Comparison of ENCODE assay signal across 11 mouse cellular contexts in the genomic region with DNA sequence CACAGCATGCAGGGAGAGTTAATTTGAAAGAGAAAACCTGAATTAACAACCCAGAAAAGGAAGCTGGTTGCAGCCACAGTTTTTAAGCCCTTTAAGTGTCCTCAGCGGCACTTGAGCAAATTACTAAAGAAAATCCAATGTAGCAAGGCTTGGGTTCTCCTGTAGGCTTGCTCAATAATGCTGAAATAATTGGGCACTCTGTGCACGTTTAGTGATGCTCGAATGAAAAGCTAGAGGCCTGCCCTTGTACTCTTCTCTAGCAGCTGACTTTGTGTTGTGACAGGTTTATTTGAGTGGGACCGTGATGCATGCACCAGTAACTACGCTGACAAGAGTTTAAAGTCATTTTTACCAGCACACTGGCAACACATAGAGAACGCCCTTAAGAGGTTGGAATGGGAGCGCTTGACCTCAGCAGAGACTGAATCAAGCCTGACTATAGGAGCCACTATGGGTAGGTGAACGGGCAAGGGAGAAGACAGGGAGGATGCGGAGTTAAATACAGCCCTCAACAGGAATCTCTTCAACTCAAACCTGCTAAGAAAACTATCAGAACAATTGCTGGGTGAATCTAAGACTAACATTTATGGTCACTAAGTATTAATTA.
DNase-seq lines count a peak whose midpoint lies in the region; ATAC-seq and TF ChIP-seq lines count a peak whose summit lies in the region.
"Had no signal": no experiment of that assay in that cellular context is flagged by ENCODE, and none has a peak within 500 bp of the region (broad histone marks: within the 10 kb centered on the region; RNA-seq: fewer than 3 reads in every experiment).

No protein-coding gene starts in this region.

- no peak for DNase-seq in kidney, adult 9 months
- DNase-seq in embryonic facial prominence, embryonic 11.5 days (ENCODE audit: low spot score), result peak; percentile 30
- DNase-seq in hindbrain, postnatal 0 days (ENCODE audit: low spot score), result peak; percentile 51
- DNase-seq in midbrain, postnatal 0 days (ENCODE audit: low spot score), result peak; percentile 47
- no peak for DNase-seq in cerebellum, adult 2 months
- no peak for DNase-seq in urinary bladder, postnatal 25 days (ENCODE audit: low spot score)
- DNase-seq in thymus, postnatal 36 days, result no peak
- DNase-seq: gastrocnemius, postnatal 36 days had no signal

- H3K9ac ChIP-seq in kidney, embryonic 15.5 days, result no peak overlapping the region
- H3K9ac ChIP-seq in embryonic facial prominence, embryonic 11.5 days (replicated peaks; ENCODE audit: low read length), result no peak overlapping the region
- no peak overlapping the region for H3K9ac ChIP-seq in hindbrain, postnatal 0 days (replicated peaks; ENCODE audit: low read length)
- H3K9ac ChIP-seq in midbrain, postnatal 0 days (replicated peaks; ENCODE audit: low read length, poor library complexity, severe bottlenecking), result no peak overlapping the region
- H3K9ac ChIP-seq: heart, embryonic 15.5 days; limb, embryonic 15.5 days had no signal

- H3K27ac ChIP-seq in kidney, embryonic 15.5 days, result no peak overlapping the region
- no peak overlapping the region for H3K27ac ChIP-seq in embryonic facial prominence, embryonic 11.5 days (replicated peaks; ENCODE audit: low read depth, low read length)
- H3K27ac ChIP-seq in hindbrain, postnatal 0 days, result no peak overlapping the region
- H3K27ac ChIP-seq in midbrain, postnatal 0 days (ENCODE audit: low read depth, low read length), result no peak overlapping the region
- H3K27ac ChIP-seq in cerebellum, adult 2 months (ENCODE audit: insufficient read depth, low read length), result no peak overlapping the region
- H3K27ac ChIP-seq: heart, embryonic 15.5 days; limb, embryonic 15.5 days had no signal

- TF ChIP-seq CTCF in hindbrain, postnatal 0 days (IDR thresholded peaks at IDR 0.05; ENCODE audit: low read depth), result peak; percentile 14; the same call in 1 of the 2 replicates
- no peak for TF ChIP-seq CTCF in midbrain, postnatal 0 days (IDR thresholded peaks at IDR 0.05)
- TF ChIP-seq CTCF in cerebellum, adult 2 months (IDR thresholded peaks at IDR 0.05; ENCODE audit: borderline replicate concordance, insufficient read depth, low read depth, low read length), result no peak

- H3K36me3 ChIP-seq in kidney, embryonic 15.5 days, result peaks cover 6% of the 10 kb centered on the region; the same call in 1 of the 2 replicates
- H3K36me3 ChIP-seq in embryonic facial prominence, embryonic 11.5 days (replicated peaks; ENCODE audit: control insufficient read depth, insufficient read depth, low read depth, low read length), result no peaks in the 10 kb centered on the region
- no peaks in the 10 kb centered on the region for H3K36me3 ChIP-seq in hindbrain, postnatal 0 days (ENCODE audit: insufficient read depth, low read length)
- H3K36me3 ChIP-seq in midbrain, postnatal 0 days (ENCODE audit: insufficient read depth, low read length), result 0 out of 2 replicates have a peak, but pooled peaks cover 3% of the 10 kb centered on the region

- peak; percentile 52; the same call in 1 of the 2 replicates for ATAC-seq in kidney, embryonic 15.5 days (replicated peaks; ENCODE audit: low FRiP score)
- no peak for ATAC-seq in embryonic facial prominence, embryonic 11.5 days (replicated peaks; ENCODE audit: insufficient number of reproducible peaks, low FRiP score, low TSS enrichment, low read depth)
- ATAC-seq in hindbrain, postnatal 0 days, result peak; percentile 56; the same call in 1 of the 2 replicates
- ATAC-seq in midbrain, postnatal 0 days (ENCODE audit: low FRiP score), result no peak

- no peak overlapping the region for H3K4me2 ChIP-seq in kidney, embryonic 15.5 days
- no peak overlapping the region for H3K4me2 ChIP-seq in embryonic facial prominence, embryonic 11.5 days (ENCODE audit: low read depth, low read length)
- H3K4me2 ChIP-seq in hindbrain, postnatal 0 days (ENCODE audit: low read depth, low read length), result 0 out of 2 replicates have a peak overlapping the region, but pooled peaks have one; percentile 2
- H3K4me2 ChIP-seq in midbrain, postnatal 0 days (ENCODE audit: low read depth, low read length, poor library complexity, severe bottlenecking), result no peak overlapping the region; the same call in 1 of the 2 replicates
- H3K4me2 ChIP-seq: heart, embryonic 15.5 days; limb, embryonic 15.5 days had no signal

- no peaks in the 10 kb centered on the region for H3K27me3 ChIP-seq in kidney, embryonic 15.5 days
- no peaks in the 10 kb centered on the region for H3K27me3 ChIP-seq in embryonic facial prominence, embryonic 11.5 days (ENCODE audit: control insufficient read depth, insufficient read depth, low read length)
- no peaks in the 10 kb centered on the region for H3K27me3 ChIP-seq in hindbrain, postnatal 0 days (ENCODE audit: insufficient read depth, low read length)
- no peaks in the 10 kb centered on the region for H3K27me3 ChIP-seq in midbrain, postnatal 0 days (ENCODE audit: insufficient read depth, low read length)
- H3K27me3 ChIP-seq in cerebellum, adult 2 months (ENCODE audit: control insufficient read depth, insufficient read depth, low read length), result no peaks in the 10 kb centered on the region
- H3K27me3 ChIP-seq: heart, embryonic 15.5 days; limb, embryonic 15.5 days had no signal

- TF ChIP-seq POLR2A in cerebellum, adult 2 months (IDR thresholded peaks at IDR 0.05; ENCODE audit: borderline replicate concordance, insufficient read depth, low read length), result no peak

- H3K9me3 ChIP-seq in kidney, embryonic 15.5 days (replicated peaks), result no peaks in the 10 kb centered on the region
- no peaks in the 10 kb centered on the region for H3K9me3 ChIP-seq in embryonic facial prominence, embryonic 11.5 days (replicated peaks; ENCODE audit: control insufficient read depth, low read length)
- H3K9me3 ChIP-seq in hindbrain, postnatal 0 days (ENCODE audit: low read length), result no peaks in the 10 kb centered on the region
- no peaks in the 10 kb centered on the region for H3K9me3 ChIP-seq in midbrain, postnatal 0 days (ENCODE audit: low read length)
- H3K9me3 ChIP-seq: heart, embryonic 15.5 days; limb, embryonic 15.5 days had no signal

- no peak overlapping the region for H3K4me3 ChIP-seq in kidney, embryonic 15.5 days (replicated peaks)
- H3K4me3 ChIP-seq in embryonic facial prominence, embryonic 11.5 days (ENCODE audit: low read depth, low read length), result no peak overlapping the region
- H3K4me3 ChIP-seq in hindbrain, postnatal 0 days (ENCODE audit: low read length), result no peak overlapping the region
- H3K4me3 ChIP-seq in midbrain, postnatal 0 days (ENCODE audit: low read depth, low read length), result no peak overlapping the region
- H3K4me3 ChIP-seq in cerebellum, adult 2 months (replicated peaks; ENCODE audit: insufficient read depth, low read depth, low read length), result no peak overlapping the region
- H3K4me3 ChIP-seq: heart, embryonic 15.5 days; limb, embryonic 15.5 days had no signal

- 0 out of 2 replicates have a peak, but pooled peaks cover 3% of the 10 kb centered on the region for H3K4me1 ChIP-seq in kidney, embryonic 15.5 days
- no peaks in the 10 kb centered on the region for H3K4me1 ChIP-seq in embryonic facial prominence, embryonic 11.5 days (ENCODE audit: control insufficient read depth, insufficient read depth, low read length)
- H3K4me1 ChIP-seq in hindbrain, postnatal 0 days (ENCODE audit: insufficient read depth, low read length), result no peaks in the 10 kb centered on the region; the same call in 1 of the 2 replicates
- 0 out of 2 replicates have a peak, but pooled peaks cover 4% of the 10 kb centered on the region for H3K4me1 ChIP-seq in midbrain, postnatal 0 days (ENCODE audit: insufficient read depth, low read length)
- no peaks in the 10 kb centered on the region for H3K4me1 ChIP-seq in cerebellum, adult 2 months (ENCODE audit: control insufficient read depth, insufficient read depth, low read length)
- H3K4me1 ChIP-seq: heart, embryonic 15.5 days; limb, embryonic 15.5 days had no signal

- WGBS in kidney, embryonic 15.5 days, result 50% methylated on average over 9 of the region's 9 CpGs
- WGBS in embryonic facial prominence, embryonic 11.5 days, result 66% methylated on average over 9 of the region's 9 CpGs
- WGBS in hindbrain, postnatal 0 days, result 34% methylated on average over 9 of the region's 9 CpGs
- WGBS in midbrain, postnatal 0 days, result 38% methylated on average over 9 of the region's 9 CpGs
- WGBS in cerebellum, adult 2 months, result 50% methylated on average over 9 of the region's 9 CpGs

Comparison
In these comparisons a context has a peak if more than half of its experiments do, and no peak if none do; other contexts are left out.
1. ATAC-seq: peak in kidney, embryonic 15.5 days (single experiment) and hindbrain, postnatal 0 days (single experiment); none in embryonic facial prominence, embryonic 11.5 days (single experiment) and midbrain, postnatal 0 days (single experiment).
2. DNase-seq: peak in embryonic facial prominence, embryonic 11.5 days (single experiment), hindbrain, postnatal 0 days (single experiment) and midbrain, postnatal 0 days (single experiment); none in kidney, adult 9 months (single experiment), cerebellum, adult 2 months (0 of 2), urinary bladder, postnatal 25 days (single experiment) and thymus, postnatal 36 days (0 of 2).